8 mouse cellular contexts compared by ENCODE assay signal in the genomic region with DNA sequence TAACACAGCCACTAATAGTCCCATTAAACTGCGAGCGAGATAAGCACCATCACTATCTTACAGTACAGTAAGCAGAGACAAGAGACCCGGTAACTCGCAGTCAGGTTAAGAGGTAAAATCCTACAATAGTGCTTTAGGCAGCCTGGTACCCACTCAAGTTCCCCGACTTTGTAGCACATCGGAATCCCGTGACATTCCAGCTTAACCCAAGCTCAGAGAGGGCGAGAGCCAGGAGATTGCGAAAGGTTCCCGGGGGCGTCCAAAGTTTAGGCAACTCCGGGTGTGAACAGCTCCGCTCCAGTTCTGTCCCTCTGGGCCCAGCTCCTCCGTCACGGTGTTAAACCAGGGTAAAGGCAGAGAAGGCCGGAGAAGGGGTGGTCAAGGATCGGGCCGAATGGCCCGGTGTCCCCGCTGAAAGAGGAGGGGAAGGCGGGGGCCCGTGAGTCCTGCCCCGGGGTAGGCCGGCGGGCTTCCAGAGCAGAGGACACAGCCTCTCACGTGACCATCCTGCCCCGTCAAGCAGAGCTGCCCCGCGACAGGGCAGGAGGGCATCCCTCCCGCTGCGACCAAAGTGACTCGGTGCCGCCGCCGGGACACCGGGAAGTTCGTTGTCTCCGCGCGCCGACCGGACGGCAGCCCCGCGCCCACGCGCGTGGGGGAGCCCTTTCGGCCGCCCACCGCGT. TPM values are rescaled to one million over a fixed set of nuclear protein-coding genes. Genes with fewer than 3 reads are reported as not detected.
DNase-seq lines count a peak whose midpoint lies in the region; ATAC-seq and TF ChIP-seq lines count a peak whose summit lies in the region.

No protein-coding gene starts in this region.

- H3K9ac ChIP-seq in forebrain, embryonic 16.5 days (replicated peaks; ENCODE audit: low read depth, low read length), result peak overlapping the region; percentile 70

- peak overlapping the region; percentile 99 for H3K4me3 ChIP-seq in left cerebral cortex, adult 2 months
- peak overlapping the region; percentile 86 for H3K4me3 ChIP-seq in cerebellum, adult 2 months (replicated peaks; ENCODE audit: insufficient read depth, low read depth, low read length)
- H3K4me3 ChIP-seq in forebrain, embryonic 16.5 days (replicated peaks; ENCODE audit: low read length), result peak overlapping the region; percentile 87

- TF ChIP-seq CTCF in left cerebral cortex, adult 2 months (IDR thresholded peaks at IDR 0.05), result no peak
- no peak for TF ChIP-seq CTCF in cerebellum, adult 2 months (IDR thresholded peaks at IDR 0.05; ENCODE audit: borderline replicate concordance, insufficient read depth, low read depth, low read length)

- under 1% methylated on average over 52 of the region's 52 CpGs for WGBS in cerebellum, adult 2 months
- WGBS in forebrain, embryonic 16.5 days, result 0% methylated on average over 51 of the region's 52 CpGs

- intact Hi-C loops in left cerebral cortex, adult 2 months (cut with DNase I), result no loop called here
- intact Hi-C loops in heart, postnatal 36 days (cut with DNase I), result no loop called here

- H3K36me3 ChIP-seq in forebrain, embryonic 16.5 days (ENCODE audit: control insufficient read depth, insufficient read depth), result no peaks in the 10 kb centered on the region

- H3K4me2 ChIP-seq in forebrain, embryonic 16.5 days (ENCODE audit: low read length), result peak overlapping the region; percentile 81

- no peak for TF ChIP-seq POLR2A in cerebellum, adult 2 months (IDR thresholded peaks at IDR 0.05; ENCODE audit: borderline replicate concordance, insufficient read depth, low read length)

- H3K27ac ChIP-seq in left cerebral cortex, adult 2 months, result peak overlapping the region; percentile 74
- peak overlapping the region; percentile 59 for H3K27ac ChIP-seq in cerebellum, adult 2 months (ENCODE audit: insufficient read depth, low read length)
- H3K27ac ChIP-seq in forebrain, embryonic 16.5 days (ENCODE audit: low read length), result no peak overlapping the region

- no peaks in the 10 kb centered on the region for H3K9me3 ChIP-seq in forebrain, embryonic 16.5 days (ENCODE audit: control insufficient read depth, low read length)

- ATAC-seq in forebrain, embryonic 16.5 days, result peak; percentile 60
- peak; percentile 69 for ATAC-seq in megakaryocyte-erythroid progenitor cell, adult 5-6 weeks (replicated peaks; ENCODE audit: low FRiP score, low TSS enrichment, poor library complexity, severe bottlenecking)

- peaks cover 5% of the 10 kb centered on the region; the same call in 1 of the 2 replicates for H3K4me1 ChIP-seq in cerebellum, adult 2 months (ENCODE audit: control insufficient read depth, insufficient read depth, low read length)
- peaks cover 17% of the 10 kb centered on the region for H3K4me1 ChIP-seq in forebrain, embryonic 16.5 days (replicated peaks; ENCODE audit: control insufficient read depth, insufficient read depth, low read length)

- H3K27me3 ChIP-seq in cerebellum, adult 2 months (ENCODE audit: control insufficient read depth, insufficient read depth, low read length), result no peaks in the 10 kb centered on the region
- no peaks in the 10 kb centered on the region for H3K27me3 ChIP-seq in forebrain, embryonic 16.5 days (replicated peaks; ENCODE audit: control insufficient read depth, insufficient read depth, low read length)

- DNase-seq in left cerebral cortex, adult 2 months (ENCODE audit: extremely low spot score in 1 of 2, low spot score in 2 of 2), result peak; percentile 46 to 52
- DNase-seq in left cerebral cortex, adult 11 months (ENCODE audit: low spot score), result no peak
- peak; percentile 68 to 71 for DNase-seq in cerebellum, adult 2 months
- peak; percentile 79 to 87 for DNase-seq in heart, postnatal 36 days
- peak; percentile 28 to 38 for DNase-seq in layer of hippocampus, postnatal 25 days (ENCODE audit: extremely low spot score in 1 of 2, low spot score in 1 of 2)
- DNase-seq in spleen, adult 12 weeks (ENCODE audit: low spot score), result peak; percentile 67

RNA-seq across cellular contexts. Expression of a gene that starts 0.6 kb away (rescaled TPM):
- 10 to 100 TPM; 90.1 to 93.8 TPM for total RNA-seq in left cerebral cortex, adult 2 months (2021)
- polyA plus RNA-seq in cerebellum, adult 2 months (2012; rRNA removed), result 89.8 and 109 TPM in 2 replicates
- 95.1 and 118 TPM in 2 replicates for polyA plus RNA-seq in forebrain, embryonic 16.5 days (2015; fragmentation: Nextera tagmentation; extraction: Ambion mirVana)
- total RNA-seq in heart, postnatal 36 days (2021), result 100 to 1,000 TPM; 100 to 108 TPM
- total RNA-seq in layer of hippocampus, postnatal 25 days (2021), result 10 to 100 TPM; 76.9 to 78.4 TPM
- total RNA-seq in megakaryocyte-erythroid progenitor cell, adult 5-6 weeks (2014; fragmentation: Nextera tagmentation), result 46.9 and 61.7 TPM in 2 replicates
- 22.7 and 34.7 TPM in 2 replicates for total RNA-seq in megakaryocyte-erythroid progenitor cell, adult 5-6 weeks (2017)
